Mouse (Mus musculus) adrenal gland, adult 8-10 months (tissue): Measurements from ENCODE around the gene Myo15b. TPM values are rescaled to one million over a fixed set of nuclear protein-coding genes. Genes with fewer than 3 reads are reported as not detected.

Experiments
- DNase-seq: peaks from one replicate; pipeline ENCODE4 v3.0.0; 2022
- total RNA-seq, 4 experiments: library from RNA; stranded (reverse); gene quantifications; 2 replicates each; pipeline ENCODE4 v1.2.4; 2022

Gene Myo15b
- total RNA-seq, 4 experiments from 2014 or later, result 0.09 to 1.1 (median 0.32) TPM; not detected in 1

DNA sequence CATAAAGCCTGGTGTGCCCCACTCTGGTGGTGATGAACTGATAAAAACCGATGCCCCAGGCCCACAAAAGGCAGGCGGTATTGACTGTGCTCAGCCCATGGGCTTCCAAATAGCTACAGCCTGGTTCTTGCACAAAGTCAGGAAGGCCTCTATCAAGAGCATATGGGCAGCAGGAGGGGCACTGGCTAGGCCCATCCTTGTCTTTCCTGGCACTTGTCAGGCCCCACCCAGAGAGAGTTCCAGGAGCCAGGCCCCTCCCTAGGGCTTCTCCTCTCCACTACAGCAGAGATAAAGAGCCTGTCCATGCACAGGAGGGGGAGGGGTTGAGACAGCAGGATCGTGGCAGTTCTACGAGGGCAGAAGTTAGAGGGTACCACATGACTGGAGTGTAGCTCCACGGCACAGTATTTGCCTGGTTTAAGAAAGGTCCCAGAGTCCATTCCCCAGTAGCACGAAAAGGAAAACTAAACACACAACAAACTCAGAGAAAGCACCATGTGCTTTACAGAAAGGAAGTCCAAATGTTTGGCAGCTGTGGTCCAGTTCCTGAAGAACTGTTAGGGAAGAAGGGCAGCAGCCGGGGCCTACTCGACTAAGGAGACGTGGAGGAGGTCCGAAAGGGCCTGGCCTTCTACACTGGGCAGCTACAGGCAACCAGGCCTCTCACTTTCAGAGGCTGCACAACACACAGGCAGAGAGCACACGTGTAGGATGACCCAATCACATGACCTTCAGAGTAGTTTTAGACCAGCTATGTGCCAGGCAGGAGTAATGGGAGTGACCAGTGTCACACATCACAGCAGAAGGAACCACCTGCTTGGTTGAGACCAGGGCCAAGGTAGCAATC lies 45.4 kb downstream of the Myo15b start:
- DNase-seq, result no peak

DNA sequence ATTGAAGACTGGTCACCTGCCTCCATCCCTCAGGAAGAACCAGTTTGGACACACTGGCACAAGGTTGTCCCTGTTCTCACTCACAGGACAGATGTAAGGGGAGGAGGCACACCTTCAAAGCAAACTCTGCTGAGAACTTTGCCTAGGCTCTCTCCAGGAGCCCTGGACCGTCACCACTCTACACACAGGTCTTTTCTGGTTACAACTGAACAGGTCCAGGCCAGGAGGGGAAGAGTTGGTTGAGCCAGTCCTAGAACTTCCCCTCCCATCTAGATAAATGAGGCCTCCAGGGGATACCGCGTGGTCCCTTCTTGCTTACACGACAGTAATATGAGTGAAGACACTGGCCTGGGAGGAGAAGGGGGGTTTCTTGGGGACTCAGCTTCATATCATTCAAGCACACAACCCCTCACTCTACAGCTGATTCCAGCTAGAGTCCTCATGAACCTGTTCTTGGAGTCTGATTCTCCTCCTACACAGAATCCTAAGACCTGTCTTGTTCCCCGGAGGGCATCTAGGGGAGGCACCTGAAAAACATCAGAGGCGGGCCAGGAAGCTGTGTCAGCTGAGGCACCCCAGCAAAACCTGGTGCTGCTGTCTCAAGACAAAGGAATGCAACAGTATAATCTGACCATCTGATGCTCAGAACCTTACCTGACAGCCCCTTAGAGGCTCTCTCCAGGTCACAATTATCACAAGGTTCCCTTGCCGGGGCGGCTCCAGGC lies 46.2 kb downstream of the Myo15b start:
- DNase-seq, result no peak

DNA sequence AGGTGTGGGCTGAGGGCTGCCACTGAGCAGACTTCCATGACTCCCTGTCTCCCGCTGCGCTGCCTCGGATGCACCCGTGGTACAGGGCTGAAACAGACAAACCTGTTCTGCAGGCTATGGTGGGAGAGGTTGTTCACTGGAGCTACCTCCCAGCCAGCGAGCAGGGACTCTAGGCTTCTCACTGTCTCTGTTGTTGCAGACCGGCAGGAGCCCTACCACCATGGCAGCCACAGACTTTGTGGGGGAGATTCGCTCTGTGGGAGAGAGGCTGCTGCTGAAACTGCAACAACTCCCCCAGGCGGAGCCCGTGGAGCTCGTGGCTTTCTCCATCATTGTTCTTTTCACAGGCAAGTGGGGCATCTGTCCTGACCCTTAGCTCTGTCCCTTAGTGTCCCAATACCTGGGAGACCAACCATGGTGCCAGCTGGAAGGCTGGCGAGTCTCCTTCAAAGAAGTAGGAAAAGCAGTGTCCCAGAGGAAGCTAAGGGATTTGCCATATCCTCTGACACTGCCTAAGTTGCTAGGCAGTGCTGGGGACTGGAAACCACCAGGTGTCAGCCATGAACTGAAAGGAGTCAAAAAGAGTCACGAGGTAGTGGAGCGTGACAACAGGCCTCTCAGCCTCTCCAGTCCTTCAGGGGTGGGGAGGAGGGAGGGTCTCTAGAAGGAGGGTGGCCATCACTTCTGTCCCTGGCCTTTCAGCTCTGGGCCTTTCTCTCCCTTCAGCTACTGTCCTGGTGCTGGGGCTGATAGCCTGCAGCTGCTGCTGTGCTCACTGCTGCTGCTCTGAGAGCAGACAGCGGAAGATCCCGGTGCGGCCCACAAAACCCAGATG lies 47.0 kb downstream of the Myo15b start:
- DNase-seq, result no peak

DNA sequence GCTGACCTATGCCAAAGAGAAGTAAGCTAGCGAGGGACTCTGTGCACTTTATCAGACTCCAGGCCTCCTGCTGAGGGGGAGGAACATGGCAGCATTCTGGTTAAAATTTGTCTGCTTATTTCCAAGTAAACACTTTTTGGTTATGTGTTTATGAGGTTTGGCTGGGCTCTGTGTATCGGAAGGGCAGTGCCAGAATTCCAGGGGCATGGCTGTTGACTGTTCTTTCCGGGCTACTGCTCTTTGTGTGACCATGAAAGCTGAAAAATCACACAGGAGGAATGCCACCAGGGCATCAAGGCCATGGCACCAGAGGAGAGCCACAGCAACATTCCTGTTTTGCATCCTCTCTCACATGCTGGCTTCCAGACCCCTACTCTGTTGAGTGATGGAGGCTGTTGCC lies 47.9 kb downstream of the Myo15b start:
- peak; percentile 47 for DNase-seq

DNA sequence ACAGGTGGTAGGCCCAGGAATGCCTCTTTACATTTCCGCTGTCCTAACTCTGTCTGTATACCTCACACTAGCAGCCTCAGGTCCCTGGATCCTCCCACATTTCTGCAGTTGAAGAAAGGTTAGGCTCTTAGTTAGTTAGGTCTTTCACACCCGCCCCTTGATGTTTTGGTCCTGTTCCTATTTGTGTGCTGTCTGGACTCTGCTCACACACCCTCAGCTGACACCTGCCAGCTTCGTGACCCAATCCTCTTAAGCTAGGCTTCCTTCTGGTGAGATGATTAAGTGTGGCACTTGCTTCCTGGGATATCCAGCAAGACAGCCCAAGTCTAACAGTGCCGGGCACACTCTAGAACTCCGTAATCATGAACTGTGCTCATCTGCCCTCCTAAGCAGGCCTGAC lies 48.3 kb downstream of the Myo15b start:
- no peak for DNase-seq

DNA sequence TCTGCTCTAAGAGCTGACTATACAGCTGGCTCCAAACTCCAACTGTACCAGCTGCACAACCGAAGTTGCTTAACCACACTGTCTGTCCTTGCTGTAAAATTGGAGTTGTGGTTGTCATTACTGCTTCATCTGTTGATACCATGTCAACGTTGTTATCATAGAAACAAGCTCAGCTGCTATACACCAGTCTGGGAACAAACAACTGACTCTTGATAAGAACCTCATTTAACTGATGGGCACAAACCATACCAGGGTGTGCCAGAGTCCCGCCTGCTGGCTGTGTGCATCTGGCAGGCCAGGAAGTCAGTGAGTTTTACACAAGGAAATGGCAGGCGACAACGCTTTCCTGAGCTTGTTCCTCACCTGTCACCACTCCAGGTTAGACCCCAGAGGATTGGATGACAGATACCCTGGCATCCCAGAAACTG lies 52.9 kb downstream of the Myo15b start:
- no peak for DNase-seq

DNA sequence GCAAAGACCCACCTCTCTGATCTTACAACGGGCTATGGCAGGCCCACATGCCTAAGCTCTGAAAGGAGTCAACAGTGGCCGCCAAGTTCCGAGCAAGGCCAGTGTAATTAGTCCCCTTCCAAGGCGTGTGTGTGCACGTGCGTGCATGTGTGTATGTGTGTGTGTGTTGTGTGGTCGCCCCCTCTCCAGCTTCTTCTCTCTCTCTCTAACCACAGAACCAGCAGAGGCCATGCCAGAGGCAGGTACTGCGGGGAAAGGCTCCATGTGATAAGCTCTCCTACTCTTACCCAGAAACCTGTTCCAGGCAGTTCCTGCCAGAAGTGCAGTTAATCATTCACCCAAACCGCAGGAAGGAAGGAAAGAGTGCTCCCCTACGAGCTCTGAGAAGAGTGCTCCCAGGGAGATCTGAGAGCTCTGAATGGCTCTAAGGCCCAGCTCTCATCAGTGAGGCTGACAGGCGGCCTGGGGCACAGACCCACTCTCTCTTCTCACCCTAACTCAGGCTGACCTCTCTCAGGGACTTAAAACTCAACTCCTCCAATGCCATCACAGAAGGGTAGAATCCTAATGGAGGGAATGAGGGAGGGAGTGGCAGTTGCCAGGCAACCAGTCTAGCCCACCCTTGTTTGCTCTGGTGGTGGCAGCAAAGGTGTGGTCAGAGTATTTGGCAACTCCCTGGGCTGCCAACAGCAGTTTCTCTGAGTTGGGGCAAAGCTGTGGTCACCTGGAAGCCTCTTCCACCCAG lies 53.6 kb downstream of the Myo15b start, which contains the start of gene Smim6:
TSS of gene Smim6 (plus strand) at position 386 of the 745 bp plus-strand sequence.
- DNase-seq, result no peak

DNA sequence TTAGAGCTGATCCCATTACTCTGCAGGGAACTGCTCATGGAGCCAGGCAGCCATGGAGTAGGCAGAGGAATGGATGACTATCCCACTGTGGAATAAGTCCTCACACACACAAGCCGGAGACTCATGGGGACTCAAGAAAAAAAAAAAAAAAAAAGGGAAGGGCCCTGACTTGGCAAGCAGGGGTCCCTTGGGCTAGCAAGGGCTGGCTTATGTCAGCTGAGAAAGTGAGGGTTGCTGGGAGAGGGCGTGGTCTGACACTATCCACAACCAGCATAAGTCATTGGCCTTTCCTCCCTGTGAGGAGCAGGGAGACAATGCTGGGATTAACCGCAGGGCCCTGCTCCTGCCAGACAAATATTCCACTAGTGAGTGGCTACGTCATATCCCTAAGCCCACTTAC lies 58.4 kb downstream of the Myo15b start:
- no peak for DNase-seq

DNA sequence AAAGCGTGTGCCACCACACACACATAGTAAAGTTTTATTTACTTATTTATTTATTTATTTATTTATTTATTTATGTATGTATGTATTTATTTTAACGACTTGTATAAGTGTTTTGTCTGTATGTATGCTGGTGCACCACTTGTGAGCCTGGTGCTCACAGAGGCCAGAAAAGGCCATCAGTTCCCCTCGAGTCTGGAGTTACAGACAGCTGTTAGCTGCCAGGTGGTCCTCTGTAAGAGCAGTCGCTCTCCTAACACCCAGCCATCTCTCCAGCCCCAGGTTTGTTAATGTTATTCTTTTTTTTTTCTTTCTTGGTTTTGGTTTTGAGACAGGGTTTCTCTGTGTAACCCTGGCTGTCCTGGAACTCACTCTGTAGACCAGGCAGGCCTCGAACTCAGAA lies 60.4 kb downstream of the Myo15b start:
- no peak for DNase-seq

DNA sequence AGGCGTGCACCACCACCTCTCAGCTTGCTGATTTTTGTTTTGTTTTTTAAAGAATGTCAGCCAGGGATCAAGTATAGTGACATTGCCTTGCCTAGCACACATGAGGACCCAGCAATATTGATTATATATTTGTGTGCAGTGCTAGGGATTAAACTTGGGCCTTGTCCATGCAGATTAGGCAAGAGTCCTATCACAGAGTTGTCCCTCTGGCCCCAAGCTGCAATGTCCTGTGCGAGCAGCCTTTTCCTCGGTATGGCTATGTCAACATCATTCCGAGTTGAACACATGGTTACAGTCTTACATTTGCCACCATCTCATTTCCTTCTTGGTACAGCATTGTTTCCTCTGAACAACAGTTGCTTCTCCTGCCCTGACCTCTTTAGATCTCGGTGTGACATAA lies 60.9 kb downstream of the Myo15b start:
- DNase-seq, result no peak

DNA sequence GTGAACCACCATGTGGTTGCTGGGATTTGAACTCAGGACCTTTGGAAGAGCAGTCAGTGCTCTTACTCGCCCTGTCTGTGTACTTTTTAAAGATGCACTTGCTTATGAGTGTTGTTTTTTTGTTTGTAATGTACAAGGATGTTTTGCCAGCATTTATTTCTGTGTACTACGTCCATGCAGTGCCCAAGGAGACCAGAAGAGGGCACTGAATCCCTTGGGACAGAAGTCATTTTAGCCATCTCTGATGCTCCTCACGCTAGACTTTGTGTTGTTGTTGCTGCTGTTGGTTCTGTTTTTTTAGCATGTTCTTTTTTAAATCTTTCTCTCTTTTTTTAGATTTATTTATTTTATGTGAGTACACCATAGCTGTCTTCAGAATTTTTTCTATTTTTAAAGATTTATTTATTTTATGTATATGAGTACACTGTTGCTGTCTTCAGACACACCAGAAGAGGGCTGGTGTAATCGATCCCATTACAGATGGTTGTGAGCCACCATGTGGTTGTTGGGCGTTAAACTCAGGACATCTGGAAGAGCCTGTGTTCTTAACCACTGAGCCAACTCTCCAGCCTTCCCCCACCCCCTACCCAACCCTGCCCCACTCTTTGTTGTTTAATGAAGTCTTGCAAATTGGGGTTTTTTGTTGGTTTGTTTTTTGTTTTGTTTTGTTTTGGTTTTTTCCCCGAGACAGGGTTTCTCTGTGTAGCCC lies 62.1 kb downstream of the Myo15b start:
- no peak for DNase-seq

DNA sequence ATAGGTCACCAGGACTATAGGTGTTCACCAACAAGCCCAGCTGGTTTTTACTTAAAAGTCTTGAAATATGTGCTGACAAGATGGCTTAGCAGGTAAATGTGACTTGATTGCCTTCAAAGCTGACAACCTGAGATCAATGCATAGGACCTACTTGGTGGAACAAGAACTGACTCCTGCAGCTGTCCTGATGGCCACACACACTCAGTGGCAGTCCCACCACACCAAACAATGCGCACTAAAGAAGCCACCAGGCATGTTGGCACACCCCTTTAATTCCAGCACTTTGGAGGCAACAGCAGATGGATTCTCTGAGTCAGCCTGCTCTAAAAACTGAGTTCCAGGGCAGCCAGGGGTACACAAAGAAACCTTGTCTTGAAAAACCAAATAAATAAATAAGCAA lies 63.8 kb downstream of the Myo15b start:
- DNase-seq, result no peak

DNA sequence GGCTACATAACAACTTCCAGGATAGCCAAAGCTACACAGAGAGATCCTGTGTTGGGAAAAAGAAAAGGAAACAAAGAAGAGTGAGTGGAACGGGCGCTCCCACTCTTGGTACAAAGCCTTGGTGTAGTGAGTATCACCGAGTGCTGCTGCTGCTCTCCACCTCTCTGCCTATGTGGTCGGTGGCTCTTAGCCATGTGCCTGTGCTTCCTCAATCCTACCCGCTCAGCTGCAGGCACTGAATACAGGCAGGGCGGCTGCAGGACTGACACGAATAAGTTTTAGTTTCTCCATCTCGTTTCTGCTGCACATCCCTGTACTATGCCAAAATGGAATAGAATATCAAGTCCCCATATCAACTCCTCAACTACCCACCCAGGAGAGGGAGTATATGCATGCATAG lies 70.8 kb downstream of the Myo15b start:
- no peak for DNase-seq

DNA sequence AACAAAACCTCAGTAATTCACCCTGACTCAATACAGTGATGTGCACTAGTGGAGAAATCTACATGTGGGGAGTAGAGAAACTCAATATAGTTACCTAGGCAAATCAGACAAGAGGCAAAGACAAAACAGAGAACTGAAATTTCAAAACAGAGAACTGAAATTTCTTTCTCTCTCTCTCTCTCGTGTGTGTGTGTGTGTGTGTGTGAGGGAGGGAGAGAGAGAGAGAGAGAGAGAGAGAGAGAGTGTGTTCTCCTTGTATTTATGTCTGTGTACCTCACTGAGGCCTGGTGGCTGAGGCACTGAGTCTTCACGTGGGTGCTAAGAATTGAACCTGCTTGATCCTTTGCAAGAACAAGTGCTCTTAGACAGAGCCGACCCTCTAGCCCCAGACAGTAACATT lies 71.6 kb downstream of the Myo15b start:
- DNase-seq, result no peak

DNA sequence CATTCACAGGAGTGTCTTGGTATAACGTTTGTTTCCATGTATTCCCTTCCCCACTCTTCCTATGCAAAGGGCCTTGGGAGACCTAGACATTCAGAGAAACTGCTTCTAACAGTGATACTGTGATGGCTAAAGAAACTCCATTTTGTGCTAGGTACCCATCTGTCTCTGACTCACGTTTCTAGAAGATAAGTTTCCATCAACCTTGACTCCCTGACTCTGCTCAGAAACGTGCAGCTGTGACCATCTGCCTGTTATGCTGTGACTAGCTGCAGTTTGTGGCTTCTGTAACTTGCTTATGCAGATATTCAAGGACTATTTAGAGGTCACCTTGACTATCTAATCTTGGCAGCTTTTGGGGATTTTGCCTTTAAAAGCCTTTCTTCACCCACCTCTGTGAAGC lies 73.0 kb downstream of the Myo15b start:
- no peak for DNase-seq

DNA sequence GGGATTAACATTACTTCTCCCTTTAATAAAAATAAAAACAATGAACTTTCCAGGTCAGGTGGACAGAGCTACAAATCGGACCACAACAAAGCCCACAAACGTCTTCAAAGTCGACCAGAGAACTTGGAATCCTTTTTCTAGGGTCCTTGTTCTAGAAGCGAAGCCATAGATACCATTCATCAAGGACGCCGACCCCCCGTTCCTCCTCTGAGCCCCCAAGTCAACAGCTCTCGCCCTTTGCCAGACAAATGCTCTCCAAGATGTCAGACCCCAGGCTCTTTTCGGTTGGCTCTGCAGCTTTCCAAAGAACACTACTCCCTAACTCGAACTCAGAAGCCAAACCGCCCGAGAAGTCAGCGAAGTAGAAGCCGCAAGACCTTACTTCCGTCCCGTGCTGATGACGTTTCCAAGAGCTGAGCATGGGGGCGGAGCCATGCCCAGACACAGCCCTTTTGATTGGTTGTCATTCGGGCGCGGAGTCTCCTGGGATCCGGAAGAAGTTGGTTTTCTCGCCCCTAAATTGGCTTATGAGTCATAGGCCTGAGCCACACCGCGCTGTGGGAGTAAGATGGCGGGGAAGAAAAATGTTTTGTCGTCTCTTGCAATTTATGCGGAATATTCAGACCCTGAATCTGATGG lies 75.0 kb downstream of the Myo15b start, which contains the start of the genes Sap30bp and Recql5:
TSS of gene Sap30bp (plus strand) at position 175 of the 639 bp plus-strand sequence.
TSS of gene Recql5 (minus strand) at position 370 of the 639 bp plus-strand sequence.
- peak; percentile 97 for DNase-seq

DNA sequence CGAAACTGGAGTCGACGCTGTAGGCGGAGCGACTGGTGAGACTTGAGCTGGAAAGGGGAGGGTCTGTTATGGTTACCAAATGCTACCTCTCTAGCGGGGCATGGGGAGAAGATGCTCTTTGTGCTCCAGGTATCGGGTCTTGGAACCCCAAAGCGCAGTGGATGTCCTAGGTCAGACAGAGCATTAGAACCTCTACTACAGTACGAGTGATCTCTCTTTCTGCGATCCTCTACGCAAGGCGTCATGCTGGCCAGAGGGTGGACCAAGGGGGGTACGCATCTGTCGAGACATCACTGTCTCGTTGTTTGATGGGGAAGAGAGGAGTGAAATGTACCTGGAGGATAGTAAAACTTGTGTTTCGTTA lies 75.5 kb downstream of the Myo15b start:
- no peak for DNase-seq

DNA sequence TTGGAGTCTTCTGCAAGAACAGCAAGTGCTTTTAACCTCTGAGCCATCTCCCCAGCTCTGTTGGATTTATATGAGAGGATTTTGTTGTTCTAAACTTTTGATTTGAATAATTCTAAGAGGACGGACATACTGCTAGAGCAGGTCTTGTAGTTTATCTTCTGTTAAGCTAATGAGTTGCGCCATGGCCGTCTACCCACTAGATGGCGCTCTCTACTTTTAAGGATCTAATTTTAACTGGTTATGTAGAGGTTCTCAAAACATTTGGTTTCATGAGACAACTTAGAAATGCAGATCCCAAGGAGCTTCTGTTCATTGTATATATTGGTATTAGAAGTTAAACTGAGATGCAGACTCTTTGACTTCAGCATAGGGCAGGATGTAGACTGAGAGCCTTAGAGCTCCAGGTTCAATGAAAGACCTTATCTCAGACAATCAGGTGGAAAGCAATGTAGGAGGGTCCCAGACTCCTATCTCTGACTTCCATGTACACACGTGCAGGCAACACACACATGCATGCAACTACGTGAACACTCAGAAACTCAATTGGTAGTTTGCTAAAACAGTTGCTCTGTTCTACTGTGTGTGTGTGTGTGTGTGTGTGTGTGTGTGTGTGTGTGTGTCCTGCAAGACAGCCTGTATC lies 81.6 kb downstream of the Myo15b start:
- DNase-seq, result peak; percentile 33

DNA sequence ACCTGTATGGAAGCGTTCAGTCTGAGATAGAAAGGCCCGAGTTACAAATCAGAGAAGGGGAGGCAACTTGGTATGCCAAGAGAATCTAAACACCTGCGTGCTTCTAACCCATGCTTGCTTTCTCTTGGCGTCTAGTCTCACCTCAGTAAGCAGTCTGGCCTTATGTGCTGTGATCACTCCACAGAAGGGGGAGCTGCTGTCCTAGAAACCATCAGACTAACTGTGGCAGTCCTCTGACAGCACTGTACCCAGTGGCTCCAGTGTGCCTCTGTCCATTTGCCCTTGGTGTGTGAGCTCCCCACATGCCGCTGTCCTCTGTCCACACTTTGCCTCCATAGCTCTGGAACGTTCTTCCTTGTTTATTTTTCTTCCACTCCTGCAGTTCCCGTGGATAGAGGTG lies 83.8 kb downstream of the Myo15b start:
- no peak for DNase-seq
